Mouse (Mus musculus) adrenal gland, adult 18-20 months (tissue): Measurements from ENCODE around the gene Mars. TPM values are rescaled to one million over a fixed set of nuclear protein-coding genes. Genes with fewer than 3 reads are reported as not detected.
"Not testable (repeated sequence)": the region's sequence is repeated elsewhere in the genome, so short reads cannot be mapped to it uniquely, and the experiment has no call there.

Experiments
- DNase-seq, 2 experiments: peaks; one replicate each; pipeline ENCODE4 v3.0.0; 2021 to 2022; ENCODE audit warnings: low spot score in 2 of 2
- total RNA-seq, 2 experiments: library from RNA; stranded (reverse); gene quantifications; 1 replicate in 1 of 2; 2 replicates in 1 of 2; pipeline ENCODE4 v1.2.3; 2021

Mars gene
- total RNA-seq, 2 experiments from 2014 or later = 80.9 to 98.6 TPM

DNA sequence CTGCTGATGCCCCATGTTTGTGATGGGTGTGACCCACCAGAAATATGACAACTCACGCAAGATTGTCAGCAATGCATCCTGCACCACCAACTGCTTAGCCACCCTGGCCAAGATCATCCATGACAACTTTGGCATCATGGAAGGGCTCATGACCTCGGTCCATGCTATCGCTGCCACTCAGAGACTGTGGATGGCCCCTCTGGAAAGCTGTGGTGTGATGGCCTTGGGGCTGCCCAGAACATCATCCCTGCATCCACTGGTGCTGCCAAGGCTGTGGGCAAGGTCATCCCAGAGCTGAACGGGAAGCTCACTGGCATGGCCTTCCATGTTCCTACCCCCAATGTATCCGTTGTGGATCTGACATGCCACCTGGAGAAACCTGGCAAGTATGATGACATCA, 1.9 kb upstream of the Mars start:
- not testable (repeated sequence) for DNase-seq

DNA sequence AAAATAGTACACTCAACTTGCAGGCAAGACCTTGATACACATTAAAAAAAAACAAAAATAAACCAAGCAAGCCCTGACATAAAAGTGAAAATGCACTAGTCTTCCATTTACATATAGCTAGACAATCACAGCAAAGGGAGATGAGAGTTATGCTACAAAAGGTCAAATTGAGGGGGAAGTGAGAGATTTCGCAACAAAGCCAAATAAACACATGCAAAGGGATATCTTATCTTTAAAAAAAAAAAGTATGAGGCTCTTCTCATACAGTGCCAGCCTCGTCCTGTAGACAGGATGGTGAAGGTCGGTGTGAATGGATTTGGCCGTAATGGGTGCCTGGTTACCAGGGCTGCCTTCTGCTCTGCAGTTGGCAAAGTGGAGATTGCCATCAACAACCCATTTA, 1.3 kb upstream of the Mars start:
- DNase-seq = no peak

GRCm38 (mm10) chr10:127312356-127312676, 730 bp upstream of the Mars start:
- peak; percentile 75 to 76 for DNase-seq

GRCm38 (mm10) chr10:127310523-127311475, 787 bp downstream of the Mars start:
- no peak for DNase-seq

- DNase-seq = not testable (repeated sequence)
These were observed 2.4 kb downstream of the Mars start for GRCm38 (mm10) chr10:127309167-127309566.

GRCm38 (mm10) chr10:127303136-127303535, 8.4 kb downstream of the Mars start:
- DNase-seq = no peak

DNA sequence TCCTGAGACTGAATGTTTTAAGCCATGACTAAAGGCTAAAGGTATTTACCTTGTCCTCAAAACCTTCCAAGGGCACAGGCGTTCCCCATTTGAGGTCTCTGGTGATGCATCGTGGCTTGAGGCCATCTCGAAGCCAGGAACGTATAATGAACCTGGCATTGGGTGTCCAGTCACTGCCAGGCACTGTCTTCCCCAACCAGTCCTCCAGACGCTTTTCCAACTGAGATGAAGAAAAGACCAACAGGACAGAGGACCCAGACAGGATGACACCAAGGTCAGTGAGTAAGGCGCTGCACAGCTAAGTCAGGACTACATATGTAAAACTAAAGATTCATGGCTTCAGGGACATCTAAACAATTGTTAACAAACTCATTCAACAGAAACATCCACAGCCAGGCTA, 11.2 kb downstream of the Mars start:
- no peak for DNase-seq

- no peak for DNase-seq
These were observed 14.3 kb downstream of the Mars start for GRCm38 (mm10) chr10:127297015-127297871.

- no peak for DNase-seq
These were observed 15.4 kb downstream of the Mars start for GRCm38 (mm10) chr10:127295986-127296794.

- DNase-seq = no peak
These were observed 16.6 kb downstream of the Mars start for GRCm38 (mm10) chr10:127294895-127295510.

GRCm38 (mm10) chr10:127293590-127294113, 17.9 kb downstream of the Mars start:
- DNase-seq = no peak

GRCm38 (mm10) chr10:127292987-127293538, 18.5 kb downstream of the Mars start:
- DNase-seq = peak in 1 of 2 experiments; percentile 68

DNA sequence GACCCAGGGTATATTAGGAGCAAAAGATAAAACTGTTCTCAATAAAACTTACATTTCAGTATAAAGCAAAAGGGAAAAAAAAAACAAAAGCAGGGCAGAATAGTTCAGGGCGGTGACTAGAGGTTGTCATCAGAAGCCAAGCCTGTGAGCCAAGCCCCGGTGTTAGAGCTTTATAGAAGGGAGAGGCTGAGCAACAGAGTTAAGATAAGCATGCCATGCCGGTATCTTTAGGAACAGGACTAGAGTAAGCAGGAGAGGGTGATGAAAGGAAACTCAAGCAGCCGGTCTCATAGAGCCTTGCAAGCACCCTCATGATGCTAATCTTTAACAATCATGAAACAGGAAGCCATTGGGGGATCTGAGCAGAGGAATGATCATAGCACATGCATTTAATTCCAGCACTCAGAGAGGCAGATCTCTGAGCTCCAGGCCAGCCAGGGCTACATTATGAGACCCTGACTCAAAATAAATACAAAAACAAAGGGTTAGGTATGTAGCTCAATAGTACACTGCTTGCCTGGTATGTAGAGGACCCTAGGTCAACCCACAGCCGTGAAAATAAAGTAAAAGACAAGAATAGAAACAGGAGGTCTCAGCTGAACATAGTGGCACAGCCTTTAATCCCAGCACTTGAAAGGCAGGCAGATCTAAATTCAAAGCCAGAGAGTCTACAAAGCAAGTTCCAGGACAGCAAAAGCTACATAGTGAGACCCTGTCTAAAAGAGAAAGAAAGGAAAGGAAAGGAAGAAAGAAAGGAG, 19.5 kb downstream of the Mars start:
- DNase-seq = no peak

DNA sequence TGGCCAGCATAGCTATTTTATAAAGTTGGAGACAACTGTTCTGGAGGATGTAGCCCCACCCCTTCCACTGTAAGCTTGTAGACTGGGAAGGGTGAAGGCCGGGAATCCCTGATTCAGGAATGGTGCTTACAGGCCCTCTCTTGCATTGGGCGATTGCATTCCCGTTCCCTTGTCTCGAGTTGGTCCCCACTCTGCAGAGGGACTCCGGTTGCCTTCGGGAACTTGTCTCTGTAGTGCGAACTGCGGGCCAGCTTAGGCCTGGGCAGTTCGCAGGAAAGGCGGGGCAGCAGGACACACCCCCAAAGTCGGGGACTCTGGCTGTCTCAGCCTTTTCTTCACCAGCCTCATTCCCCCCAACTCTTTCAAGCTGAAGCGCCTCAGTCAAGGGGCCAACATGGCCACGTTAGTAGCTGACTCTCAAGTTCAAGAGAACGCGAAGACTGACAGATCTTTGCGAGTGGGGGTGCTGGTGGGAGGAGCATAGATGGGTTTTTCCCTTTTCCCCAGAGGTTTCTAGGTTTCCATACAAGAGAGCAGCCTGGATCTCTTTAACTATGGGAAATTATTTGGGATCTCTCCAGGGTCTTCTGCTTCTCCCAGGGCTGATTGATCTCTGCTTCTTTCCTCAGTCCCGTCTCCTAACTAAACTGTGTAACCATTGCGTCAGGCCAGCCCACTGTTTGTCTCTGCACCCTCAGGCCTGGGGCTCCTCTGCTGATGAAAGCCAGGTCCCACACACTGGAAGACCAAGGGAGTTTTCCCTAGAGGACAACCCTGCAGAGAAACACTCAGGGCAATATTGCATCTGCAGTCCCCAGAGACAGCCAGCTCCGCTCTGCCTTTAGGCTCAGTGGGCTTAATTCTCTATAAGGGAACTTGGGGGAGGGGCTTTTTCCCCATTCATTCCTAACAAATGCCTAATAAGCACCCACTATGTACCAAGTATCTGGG, 20.4 kb downstream of the Mars start:
- DNase-seq = peak; percentile 55 to 60

- DNase-seq = peak; percentile 97 to 98
These were observed 21.2 kb downstream of the Mars start for GRCm38 (mm10) chr10:127290307-127290929.

DNA sequence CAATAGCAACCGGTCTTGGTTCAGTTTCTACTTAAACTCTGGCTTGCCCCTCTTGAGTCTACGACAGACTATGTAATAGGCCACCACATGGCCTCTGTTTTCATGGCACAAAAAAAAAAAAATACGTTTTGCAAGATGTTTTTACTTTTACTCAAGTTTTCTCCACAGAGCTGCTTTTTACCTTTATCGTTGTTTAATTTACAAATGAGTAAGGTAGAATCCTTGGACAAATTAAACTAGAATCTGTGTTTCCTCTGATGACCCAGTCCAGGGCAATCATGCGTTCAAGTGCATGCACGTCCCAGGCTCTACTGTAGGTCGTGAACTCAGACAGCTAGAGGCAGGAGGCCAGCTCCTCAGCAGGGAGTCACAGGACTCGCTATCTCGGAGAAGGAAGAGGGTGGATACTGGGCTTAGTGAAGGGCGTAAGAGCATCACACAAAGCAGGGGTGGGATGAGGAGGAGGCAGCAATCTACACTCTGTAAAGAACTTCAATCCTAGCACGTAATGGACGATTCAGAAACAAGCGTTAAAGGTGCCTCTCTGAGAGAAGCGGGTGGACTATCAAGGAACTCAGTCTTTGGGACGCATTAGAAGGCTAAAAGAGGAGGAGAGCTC, 21.9 kb downstream of the Mars start:
- peak; percentile 48 to 54 for DNase-seq
